Mouse (Mus musculus) lung, postnatal 10 days (tissue): Measurements from ENCODE around the gene Gm17428.
"Not testable (repeated sequence)": the region's sequence is repeated elsewhere in the genome, so short reads cannot be mapped to it uniquely, and the experiment has no call there.

Experiments
- DNase-seq: peaks from one replicate; pipeline ENCODE4 v3.0.0; 2021

Gm17428 gene

DNA sequence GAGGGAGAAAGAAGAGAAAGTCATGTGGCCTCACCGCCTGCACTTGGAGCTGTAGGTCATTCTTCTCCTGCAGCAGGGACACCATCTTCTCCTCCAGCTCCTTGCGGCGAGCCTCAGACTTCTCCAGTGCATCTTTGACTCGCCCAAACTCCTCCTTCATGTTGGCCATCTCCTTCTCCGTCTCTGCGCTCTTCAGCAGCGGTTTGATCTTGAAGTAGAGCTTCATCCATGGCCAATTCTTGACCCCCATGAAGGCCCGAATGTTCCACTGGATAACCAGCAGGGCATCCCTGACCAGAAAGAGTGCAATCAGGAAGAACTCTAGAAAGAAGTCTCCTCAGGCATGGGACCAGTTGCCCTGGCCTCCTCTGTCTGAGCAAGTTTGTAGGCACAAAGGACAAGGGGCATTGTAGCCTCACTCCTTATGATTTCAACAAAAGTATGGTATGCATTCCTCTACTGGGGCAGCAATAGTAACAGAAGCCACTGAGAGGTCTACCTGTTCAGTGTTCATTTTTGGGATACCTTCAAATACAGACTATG lies 23.0 kb upstream of the Gm17428 start:
- DNase-seq = no peak

DNA sequence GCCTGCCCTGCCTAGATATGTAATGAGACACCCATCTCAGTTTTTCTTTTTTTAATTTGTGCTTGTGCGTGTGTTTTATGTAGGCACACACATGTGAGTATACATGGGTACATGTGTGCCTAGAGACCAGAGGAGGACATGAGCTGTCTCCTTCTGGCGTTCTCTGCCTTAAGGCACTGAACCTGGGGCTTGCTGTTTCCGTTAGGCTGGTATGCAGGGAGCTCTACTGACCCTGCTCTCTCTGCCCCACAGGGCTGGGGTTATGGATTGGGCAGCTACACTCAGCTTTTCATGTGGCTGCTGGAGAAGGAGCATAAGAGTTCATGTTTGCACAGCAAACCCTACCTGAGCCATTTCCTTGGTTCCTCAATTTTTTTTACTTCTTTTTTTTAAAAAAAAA lies 22.3 kb upstream of the Gm17428 start:
- DNase-seq = no peak

DNA sequence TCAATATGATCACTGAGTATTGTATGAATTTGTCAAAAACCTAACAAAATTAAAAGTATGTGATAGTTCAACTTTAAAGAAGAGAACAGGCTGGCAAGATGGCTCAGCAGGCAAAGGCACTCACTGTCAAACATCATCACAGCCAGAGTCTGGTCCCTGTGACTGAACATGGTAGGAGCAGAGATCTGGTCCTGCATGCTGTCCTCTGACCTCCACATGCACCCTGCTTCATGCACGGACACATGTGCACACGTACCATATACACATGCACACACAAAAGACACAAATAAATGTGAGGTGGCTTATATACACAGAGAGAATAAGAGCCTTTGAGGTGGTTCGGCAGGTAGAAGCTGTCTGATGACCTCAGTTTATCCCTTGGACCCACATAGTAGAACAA lies 21.3 kb upstream of the Gm17428 start:
- DNase-seq = no peak

DNA sequence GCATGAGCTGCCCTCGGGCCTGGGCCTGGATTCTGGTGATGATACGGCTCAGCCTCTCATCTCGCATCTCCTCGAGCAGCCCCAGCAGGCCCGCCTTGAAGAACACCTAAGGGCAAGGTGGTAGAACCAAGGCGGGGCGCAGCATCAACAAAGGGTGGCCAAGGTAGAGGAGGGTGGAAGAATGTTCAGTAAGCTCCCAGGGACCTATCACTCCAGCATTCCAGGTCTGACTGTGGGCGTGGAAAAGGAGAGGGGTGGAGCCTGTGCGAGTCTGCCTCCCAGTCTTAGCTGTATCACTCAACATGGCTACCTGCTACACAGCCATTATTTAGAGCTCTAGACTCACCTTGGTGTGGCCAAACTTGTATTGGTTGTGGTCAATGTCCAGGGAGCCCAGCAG lies 20.2 kb upstream of the Gm17428 start:
- no peak for DNase-seq

DNA sequence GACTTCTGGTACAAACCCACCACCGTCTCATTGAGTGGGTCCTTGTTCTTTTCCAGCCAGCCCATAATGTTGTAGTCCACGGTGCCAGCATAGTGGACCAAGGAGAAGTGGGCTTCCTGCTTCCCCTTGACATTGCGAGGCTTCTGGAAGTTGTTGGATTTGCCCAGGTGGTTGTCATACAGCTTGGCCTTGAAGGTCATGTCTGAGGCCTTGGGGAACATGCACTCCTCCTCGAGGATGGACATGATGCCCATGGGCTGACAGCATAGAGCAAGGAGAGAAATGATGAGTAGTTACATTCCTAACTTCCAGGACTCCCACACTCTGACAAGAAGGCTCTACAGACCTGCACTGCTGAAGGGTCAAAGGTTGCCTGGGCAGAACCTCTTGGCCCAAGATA lies 18.2 kb upstream of the Gm17428 start:
- no peak for DNase-seq

DNA sequence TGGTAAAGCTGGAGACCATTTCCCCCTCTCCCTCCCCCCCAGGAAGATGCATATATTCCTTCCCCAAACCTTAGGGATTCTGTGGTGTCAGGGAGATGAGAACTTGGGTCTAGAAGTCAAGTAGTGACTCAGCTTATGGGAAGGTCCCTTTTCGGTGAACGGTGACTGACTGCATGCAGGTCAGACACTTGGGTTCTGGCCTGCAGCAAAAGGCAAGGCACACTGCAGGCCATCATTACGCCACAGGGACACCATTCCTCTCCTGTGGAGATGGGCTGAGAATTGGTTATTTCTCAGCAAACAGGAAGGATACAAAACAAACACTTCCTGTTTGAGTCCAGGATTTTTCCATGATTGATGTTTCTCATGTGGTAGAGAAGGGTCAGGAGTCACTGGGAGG lies 17.5 kb upstream of the Gm17428 start:
- no peak for DNase-seq

DNA sequence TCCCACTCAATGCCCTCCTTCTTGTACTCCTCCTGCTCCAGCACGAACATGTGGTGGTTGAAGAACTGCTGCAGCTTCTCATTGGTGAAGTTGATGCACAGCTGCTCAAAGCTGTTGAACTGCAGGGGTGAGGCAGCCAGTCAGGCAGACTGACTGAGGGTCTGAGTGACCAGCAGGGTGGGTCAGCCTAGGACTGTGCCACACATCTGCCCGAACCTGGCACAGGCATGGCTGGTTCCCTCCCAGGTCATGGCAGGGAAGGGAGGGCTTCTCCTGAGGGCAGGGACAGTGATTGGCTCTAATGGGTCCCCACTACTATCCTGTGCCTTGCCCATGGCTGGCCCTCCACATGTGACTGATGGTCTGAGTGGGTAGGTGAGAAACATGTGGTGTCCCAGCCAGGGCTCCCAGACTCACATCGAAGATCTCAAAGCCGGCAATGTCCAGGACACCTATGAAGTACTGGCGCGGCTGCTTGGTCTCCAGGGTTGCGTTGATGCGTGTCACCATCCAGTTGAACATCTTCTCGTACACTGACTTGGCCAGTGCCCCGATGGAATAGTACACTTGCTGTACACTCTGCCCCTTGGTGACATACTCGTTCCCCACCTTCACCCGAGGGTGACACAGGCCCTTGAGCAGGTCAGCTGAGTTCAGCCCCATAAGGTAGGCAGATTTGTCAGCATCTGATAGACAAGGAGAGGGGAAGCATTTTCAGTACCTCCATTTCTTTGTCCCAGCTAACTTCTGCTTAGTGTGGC lies 16.7 kb upstream of the Gm17428 start:
- DNase-seq = not testable (repeated sequence)

DNA sequence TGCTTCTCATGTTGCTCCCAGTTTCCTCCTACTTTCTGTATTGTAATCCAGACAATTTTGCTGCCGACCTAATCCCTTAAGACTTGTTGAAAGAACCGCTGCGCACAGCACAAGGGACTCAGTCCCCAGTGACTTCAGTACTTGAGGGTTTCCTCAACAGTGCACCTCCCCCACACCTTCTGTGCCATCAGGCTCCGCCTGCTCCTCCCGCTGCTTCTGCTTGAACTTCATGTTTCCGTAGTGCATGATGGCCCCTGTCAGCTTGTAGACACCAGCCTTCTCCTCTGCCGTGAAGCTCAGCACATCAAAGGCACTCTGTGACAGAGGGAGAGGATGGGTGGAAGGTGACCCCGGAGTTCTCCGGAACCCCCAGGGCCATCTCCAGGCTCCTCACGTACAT lies 16.0 kb upstream of the Gm17428 start:
- no peak for DNase-seq

DNA sequence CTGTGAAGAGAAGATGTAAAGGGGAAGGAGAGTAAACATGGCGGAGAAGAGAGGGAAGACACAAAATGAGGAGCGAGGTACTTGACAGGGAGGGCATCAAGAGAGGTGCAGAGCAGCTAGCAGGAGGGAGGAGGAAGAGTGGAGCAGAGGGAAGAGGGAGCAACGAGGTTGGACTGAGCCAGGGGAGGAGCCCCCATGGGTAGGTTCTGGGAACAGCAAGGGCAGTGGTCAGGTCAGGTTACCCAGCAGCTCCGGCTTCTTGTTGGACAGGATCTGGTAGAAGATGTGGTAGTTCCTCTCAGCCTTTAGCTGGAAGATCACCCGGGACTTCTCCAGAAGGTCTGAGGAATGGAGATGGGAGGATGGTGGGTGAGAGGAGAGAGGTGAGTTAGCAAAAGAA lies 15.2 kb upstream of the Gm17428 start:
- no peak for DNase-seq

DNA sequence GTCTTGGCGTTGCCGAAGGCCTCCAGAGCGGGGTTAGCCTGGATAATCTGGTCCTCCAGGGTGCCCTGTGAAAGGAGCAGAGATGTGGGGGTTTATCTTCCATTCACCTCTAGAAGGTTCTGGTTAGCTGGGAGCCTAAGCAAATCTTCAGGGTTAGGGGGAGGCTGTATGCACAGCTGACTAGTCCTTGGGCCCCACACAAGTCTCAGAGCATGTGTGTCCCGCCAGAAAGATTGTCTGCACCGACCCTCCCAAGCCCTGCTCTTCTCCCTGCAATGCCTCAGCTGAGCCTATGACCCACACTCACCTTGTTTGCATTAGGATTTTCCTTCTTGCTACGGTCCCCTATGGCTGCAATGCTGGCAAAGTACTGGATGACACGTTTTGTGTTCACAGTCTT lies 14.0 kb upstream of the Gm17428 start:
- no peak for DNase-seq

DNA sequence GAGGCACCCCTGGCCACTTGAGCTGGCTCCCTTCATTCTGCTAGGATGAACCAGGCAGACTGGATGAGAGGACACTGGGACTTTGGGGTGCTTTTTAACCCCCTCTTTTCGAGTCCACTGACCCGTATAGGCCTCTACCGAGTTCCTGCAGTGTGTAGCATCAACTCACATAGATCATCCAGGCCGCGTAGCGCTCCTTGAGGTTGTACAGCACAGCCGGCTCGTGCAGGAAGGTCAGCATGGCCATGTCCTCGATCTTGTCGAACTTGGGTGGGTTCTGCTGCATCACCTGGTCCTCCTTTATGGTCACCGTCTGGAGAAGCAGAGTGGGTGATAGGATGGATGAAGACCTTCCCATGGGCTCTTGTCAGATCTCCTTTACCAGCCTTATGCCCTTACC lies 13.0 kb upstream of the Gm17428 start:
- DNase-seq = no peak

DNA sequence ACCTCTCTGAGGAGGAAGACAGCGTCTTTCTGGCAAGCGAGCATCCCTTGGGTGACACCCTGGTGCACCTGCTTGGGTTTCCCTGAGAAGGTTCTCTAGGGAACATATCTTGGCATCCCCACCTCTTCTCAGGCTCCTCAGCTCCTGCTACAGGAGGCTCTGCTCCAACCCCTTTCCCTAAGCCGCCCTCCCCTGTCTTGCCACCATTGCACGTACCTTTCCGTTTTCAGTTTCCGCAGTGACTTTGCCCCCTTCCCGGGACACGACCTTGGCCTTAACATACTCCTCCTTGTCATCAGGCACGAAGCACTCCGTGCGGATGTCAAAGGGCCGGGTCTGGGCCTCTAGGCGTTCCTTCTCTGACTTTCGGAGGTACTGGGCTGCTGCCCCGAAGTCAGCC lies 11.7 kb upstream of the Gm17428 start:
- no peak for DNase-seq

DNA sequence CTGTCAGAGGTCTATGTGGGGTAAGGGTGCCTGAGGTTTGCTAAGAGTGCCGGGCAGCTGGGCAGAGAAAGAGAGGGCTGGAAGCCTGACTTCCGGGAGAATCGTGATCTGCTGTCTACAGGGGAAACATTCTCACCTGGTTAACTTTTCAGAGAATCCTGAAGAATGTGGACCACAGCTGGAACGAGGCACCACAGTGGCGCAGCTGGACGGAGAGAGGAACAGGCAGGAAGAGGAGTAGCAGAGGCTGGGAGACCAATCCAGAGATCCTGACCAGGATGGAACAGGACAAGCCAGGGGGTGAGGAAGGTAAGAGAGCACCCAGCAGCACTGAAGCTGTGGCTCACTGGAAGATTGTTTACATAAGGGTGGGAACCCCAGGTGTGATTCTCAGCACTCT lies 11.1 kb upstream of the Gm17428 start:
- DNase-seq = no peak

DNA sequence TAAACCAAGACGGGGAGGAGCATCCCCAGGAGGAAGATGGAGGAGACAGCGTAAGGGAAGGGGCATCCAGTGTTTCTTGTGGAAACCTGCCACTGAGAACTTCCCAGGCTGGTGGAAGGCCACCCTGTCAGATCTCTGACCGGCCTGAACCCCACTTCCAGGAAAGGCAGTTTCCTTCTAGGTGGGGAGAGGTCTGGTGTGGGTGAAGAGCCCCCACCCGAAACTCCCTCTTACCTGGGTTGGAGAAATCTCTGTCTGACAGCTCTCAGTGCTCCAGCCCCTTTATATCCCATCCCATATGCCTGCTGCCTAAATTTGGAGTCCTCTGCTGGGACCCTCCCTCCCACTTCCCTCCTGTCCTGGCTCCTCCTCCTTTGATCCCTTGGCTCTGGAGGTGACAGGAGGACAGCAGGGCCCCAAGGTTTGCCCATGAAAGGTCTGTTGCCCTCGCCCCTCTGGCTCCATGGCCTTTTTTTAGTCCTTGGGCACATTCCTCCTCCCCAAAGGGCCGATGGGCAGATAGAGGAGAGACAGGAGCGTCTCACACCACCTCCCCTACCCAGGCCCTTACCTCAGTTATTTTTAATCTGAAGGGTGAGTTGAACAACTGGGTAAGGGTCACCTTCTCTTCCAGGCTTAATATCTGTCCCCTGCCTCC lies 10.3 kb upstream of the Gm17428 start, which contains the start of gene Myh6:
Myh6 (minus strand) TSS at position 608 of the 658 bp plus-strand sequence.
- DNase-seq = no peak

DNA sequence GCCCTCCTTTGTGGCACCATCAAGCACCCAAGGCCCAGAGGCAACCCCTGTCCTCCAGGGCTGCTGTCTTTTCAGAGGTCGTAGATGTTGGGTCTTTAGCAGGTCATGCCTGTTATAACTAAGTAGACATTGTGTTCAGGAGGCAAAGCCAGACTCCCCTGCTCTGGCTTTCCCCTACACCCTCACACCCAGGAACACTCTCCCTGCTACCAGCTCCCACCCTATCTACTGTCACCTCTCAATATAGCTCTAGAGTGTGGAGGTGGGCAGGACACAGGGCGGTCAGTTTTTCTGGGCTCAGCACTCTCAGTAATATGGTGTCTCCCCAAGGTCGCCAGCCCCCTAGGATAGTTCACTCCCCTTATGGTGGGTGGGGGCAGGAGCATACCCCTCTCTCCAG lies 8.9 kb upstream of the Gm17428 start:
- DNase-seq = no peak

DNA sequence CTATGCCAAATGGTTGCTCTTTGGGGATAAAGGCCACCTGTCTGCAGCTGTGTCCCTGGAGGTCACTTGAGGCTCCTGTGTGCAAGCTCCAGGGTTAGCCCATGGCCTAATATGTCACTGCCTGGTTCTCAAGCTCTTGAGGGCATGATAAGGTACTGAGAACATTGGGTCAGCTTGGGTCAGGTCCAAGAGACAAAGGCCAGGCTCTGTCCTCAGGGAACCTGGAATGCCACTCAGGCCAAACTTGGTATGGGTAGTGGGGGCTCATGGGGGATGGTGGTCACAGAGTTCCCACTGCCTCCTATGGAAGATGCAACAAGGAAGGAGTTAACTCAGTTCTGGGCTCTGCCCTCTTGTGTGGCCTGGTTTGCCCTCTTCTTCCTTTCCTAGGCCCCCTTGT lies 8.4 kb upstream of the Gm17428 start:
- DNase-seq = no peak

DNA sequence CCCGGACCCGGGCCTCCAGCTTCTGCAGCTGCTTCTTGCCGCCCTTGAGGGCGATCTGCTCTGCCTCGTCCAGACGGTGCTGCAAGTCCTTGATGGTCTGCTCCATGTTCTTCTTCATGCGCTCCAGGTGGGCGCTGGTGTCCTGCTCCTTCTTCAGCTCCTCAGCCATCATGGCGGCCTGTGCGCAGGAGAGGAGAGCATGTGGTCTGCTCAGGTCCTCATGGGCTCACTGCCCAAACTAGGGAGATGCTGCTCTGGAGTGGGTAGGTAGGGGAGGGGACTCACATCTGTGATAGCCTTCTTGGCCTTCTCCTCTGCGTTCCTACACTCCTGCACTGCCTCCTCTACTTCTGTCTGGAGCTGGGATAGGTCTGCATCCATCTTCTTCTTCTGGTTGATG lies 3.9 kb upstream of the Gm17428 start:
- not testable (repeated sequence) for DNase-seq

DNA sequence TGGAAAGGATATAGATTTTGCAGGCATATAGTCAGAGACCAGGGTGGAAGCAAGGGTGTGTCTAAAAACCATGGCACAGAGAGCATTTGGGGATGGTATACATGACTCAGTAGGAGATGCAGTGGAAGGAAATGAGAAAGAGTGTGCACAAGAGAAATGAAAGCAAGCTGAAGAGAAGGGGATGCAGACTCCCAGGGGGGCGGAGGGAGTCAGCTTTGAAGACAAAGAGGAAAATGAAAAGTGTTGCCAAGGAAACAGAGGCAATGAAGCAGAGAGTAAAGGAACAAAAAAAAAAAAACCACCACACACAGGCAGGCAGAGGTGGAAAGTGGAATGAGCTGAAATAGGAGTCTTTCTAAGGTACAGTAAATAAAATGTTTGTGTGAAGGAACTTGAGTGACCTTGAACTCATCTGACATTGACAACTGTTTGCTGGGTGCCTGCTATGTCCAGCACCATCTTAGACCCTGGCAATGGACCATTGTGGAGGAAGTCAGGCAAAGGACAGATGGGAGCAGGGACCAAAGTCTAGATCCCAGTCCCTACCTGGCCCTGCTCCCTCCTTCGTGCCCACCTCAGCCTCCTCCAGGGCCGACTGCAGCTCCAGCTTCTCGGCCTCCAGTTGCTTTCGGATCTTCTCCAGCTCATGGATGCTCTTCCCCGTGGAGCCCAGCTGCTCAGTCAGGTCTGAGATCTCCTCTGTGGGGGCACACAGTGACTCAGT lies 2.5 kb upstream of the Gm17428 start:
- no peak for DNase-seq

DNA sequence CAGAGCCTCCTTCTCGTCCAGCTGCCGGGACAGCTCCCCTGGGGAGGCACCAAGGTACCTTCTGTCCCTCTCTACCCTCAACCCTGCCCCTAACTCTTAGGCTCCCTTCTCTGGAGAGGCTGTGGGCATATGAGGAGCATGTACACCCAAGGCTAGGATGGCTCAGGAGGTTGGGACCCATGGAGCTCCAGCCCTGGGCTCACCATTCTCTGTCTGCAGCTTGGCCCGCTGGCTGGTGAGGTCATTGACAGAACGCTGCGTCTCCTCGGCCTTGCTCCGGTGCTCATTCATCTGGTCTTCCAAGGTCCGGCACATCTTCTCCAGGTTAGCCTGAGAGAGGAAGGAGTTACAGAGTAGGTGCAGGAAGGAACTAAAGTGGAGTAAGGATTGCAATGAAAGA lies 1.9 kb downstream of the Gm17428 start:
- no peak for DNase-seq

DNA sequence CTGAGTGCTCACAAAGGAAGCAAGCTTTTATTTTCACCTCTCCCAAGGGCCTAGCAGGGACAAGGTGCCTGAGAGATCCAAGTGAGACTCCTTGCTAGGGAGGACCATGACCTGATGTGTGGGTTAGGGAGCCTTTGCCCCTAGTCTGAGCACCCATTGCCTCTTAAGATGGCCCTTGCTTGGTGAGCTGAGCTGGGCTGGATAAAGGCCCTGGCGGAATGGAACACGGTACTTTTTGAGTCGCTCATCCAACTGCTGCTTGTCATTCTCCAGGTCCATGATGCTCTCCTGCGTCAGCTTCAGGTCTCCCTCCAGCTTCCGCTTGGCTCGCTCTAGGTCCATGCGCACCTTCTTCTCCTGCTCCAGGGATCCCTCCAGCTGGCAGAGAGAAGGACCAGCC lies 5.2 kb downstream of the Gm17428 start:
- DNase-seq = no peak

DNA sequence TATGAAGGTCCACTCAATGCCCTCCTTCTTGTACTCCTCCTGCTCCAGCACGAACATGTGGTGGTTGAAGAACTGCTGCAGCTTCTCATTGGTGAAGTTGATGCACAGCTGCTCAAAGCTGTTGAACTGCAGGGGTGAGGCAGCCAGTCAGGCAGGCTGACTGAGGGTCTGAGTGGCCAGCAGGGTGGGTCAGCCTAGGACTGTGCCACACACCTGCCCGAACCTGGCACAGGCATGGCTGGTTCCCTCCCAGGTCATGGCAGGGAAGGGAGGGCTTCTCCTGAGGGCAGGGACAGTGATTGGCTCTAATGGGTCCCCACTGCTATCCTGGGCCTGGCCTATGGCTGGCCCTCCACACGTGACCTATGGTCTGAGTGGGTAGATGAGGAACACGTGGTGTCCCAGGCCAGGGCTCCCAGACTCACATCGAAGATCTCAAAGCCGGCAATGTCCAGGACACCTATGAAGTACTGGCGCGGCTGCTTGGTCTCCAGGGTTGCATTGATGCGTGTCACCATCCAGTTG lies 11.7 kb downstream of the Gm17428 start:
- not testable (repeated sequence) for DNase-seq

DNA sequence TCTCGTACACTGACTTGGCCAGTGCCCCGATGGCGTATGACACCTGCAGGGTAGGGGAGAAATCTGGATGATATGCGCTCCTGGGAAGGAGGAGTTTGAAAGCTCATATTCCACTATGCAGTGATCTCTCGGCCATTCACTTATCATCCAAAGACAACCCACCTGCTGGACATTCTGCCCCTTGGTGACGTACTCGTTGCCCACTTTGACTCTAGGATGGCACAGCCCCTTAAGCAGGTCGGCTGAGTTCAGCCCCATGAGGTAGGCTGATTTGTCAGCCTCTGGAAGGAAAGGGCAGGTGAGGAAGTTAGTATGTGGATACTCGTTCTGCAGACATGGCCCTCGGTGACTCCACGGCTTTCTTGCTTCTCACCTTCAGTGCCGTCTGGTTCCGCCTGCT lies 12.1 kb downstream of the Gm17428 start:
- DNase-seq = no peak

DNA sequence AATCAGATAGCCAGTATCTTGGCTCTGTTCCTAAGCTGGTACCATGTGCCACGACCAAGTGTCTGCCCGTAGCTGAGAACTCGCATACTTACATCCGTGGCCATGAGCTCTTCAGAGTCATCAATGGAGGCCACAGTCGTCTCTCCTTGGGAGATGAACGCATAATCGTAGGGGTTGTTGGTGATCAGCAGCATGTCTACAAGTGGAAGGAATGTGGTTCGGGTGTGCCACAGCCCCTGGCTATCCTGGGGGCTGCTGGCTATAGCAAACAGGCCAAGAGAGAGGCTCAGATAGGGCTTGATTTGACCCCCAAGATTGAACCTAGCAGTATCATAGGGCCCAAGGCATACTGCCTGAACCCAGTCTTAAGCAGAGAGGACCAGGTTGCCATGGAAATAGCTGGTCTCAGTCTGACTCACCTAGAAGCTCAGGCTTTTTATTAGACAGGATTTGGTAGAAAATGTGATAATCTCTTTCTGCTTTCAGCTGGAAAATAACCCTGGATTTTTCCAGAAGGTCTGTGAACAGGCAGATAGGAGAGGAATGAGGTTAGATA lies 13.2 kb downstream of the Gm17428 start:
- DNase-seq = no peak
